Mouse (Mus musculus) cortical plate, adult 2 months (tissue): ENCODE measurements at regions not wholly inside any gene's neighbourhood (a gene's known extent, or its start where the extent isn't known, plus 50 kb on each side); places are given as distances from the start of the nearest gene placed in this dataset.

Experiments used
- CTCF ChIP-seq: fragments of 200-500 bp; IDR thresholded peaks from 2 replicates; pipeline ENCODE4 v1.5.1; 2011; ENCODE audit warnings: mild to moderate bottlenecking, control low read depth, low read length; ENCODE audit not compliant: insufficient read depth; ENCODE audit errors: extremely low read depth
- POLR2A ChIP-seq: fragments of 200-500 bp; IDR thresholded peaks from 2 replicates; pipeline ENCODE4 v1.6.1; 2011; ENCODE audit warnings: mild to moderate bottlenecking, low read length, control low read depth; ENCODE audit not compliant: insufficient read depth; ENCODE audit errors: extremely low read depth

- TF ChIP-seq POLR2A (no peak), CTCF (no peak)
Observed at GRCm38 (mm10) chr11:63533555-63534200, 388.4 kb downstream of the Hs3st3b1 start.
